Mouse (Mus musculus) heart, embryonic 13.5 days (tissue): Measurements from ENCODE around the gene Slc25a34. TPM values are rescaled to one million over a fixed set of nuclear protein-coding genes. Genes with fewer than 3 reads are reported as not detected.

Source experiments
- ATAC-seq: fragments of 200-750 bp; cut with Nextera tagmentation; 2 replicates; pipeline ENCODE4 v1.8.0; 2017; ENCODE audit warnings: moderate TSS enrichment; ENCODE audit not compliant: insufficient number of reproducible peaks, low FRiP score, low TSS enrichment; ENCODE audit errors: extremely low read depth
- H3K27ac ChIP-seq: fragments of 300-500 bp; sonication (generic); replicated peaks from 2 replicates; pipeline ENCODE4 v1.5.1; 2015; ENCODE audit warnings: moderate library complexity, mild to moderate bottlenecking, inconsistent platforms
- H3K27me3 ChIP-seq: fragments of 300-500 bp; sonication (generic); replicated peaks from 2 replicates; pipeline ENCODE4 v1.6.1; 2015; ENCODE audit warnings: mild to moderate bottlenecking, inconsistent platforms
- H3K36me3 ChIP-seq: fragments of 300-500 bp; sonication (generic); 2 replicates; pipeline ENCODE4 v1.6.1; 2015; ENCODE audit warnings: mild to moderate bottlenecking, inconsistent platforms
- H3K4me1 ChIP-seq: fragments of 300-500 bp; sonication (generic); 2 replicates; pipeline ENCODE4 v1.6.1; 2015; ENCODE audit warnings: inconsistent platforms
- H3K4me2 ChIP-seq: fragments of 300-500 bp; sonication (generic); 2 replicates; pipeline ENCODE4 v1.6.1; 2015; ENCODE audit warnings: inconsistent platforms, mild to moderate bottlenecking, moderate library complexity
- H3K4me3 ChIP-seq: fragments of 300-500 bp; sonication (generic); 2 replicates; pipeline ENCODE4 v1.5.1; 2015; ENCODE audit warnings: moderate library complexity, mild to moderate bottlenecking, inconsistent platforms
- H3K9ac ChIP-seq: fragments of 300-500 bp; sonication (generic); 2 replicates; pipeline ENCODE4 v1.6.1; 2015; ENCODE audit warnings: inconsistent platforms, mild to moderate bottlenecking, moderate library complexity
- H3K9me3 ChIP-seq: fragments of 300-500 bp; sonication (generic); 2 replicates; pipeline ENCODE4 v1.6.1; 2016; ENCODE audit warnings: inconsistent platforms
- WGBS: fragments of 180-500 bp; shearing (Covaris S2); methylation state at CpG from one replicate; pipeline ENCODE4 v1.1.7; 2015; ENCODE audit warnings: mixed read lengths; 5-methylcytosine and 5-hydroxymethylcytosine counted together
- polyA plus RNA-seq: library from polyadenylated mRNA; unstranded; fragments of >200 nt; fragmentation: Nextera tagmentation; extraction: Ambion mirVana; gene quantifications from 2 replicates; pipeline ENCODE4 v1.2.1, GENCODE M21; 2015

Slc25a34 gene
- polyA plus RNA-seq, 1 experiment from 2014 or later, result 0.49 TPM

GRCm38 (mm10) chr4:141625774-141626550 is 2.3 kb upstream of the Slc25a34 start:
- no peak overlapping the region for H3K9ac ChIP-seq
- peaks cover 71% of the 10 kb centered on the region for H3K36me3 ChIP-seq
- peaks cover 25% of the 10 kb centered on the region for H3K4me1 ChIP-seq
- no peak overlapping the region for H3K4me3 ChIP-seq
- no peaks in the 10 kb centered on the region for H3K9me3 ChIP-seq
- H3K27ac ChIP-seq, result no peak overlapping the region
- ATAC-seq, result no peak
- H3K27me3 ChIP-seq, result no peaks in the 10 kb centered on the region
- H3K4me2 ChIP-seq, result no peak overlapping the region
- 85% methylated on average over 16 of the region's 16 CpGs for WGBS

GRCm38 (mm10) chr4:141624983-141625773 is 1.6 kb upstream of the Slc25a34 start:
- Histone ChIP-seq H3K4me3 (no peak overlapping the region), H3K4me1 (peaks cover 25% of the 10 kb centered on the region), H3K9ac (no peak overlapping the region), H3K27me3 (no peaks in the 10 kb centered on the region), H3K36me3 (peaks cover 63% of the 10 kb centered on the region), H3K27ac (no peak overlapping the region), H3K4me2 (no peak overlapping the region), H3K9me3 (no peaks in the 10 kb centered on the region)
- WGBS, result 73% methylated on average over 19 of the region's 19 CpGs
- no peak for ATAC-seq

DNA sequence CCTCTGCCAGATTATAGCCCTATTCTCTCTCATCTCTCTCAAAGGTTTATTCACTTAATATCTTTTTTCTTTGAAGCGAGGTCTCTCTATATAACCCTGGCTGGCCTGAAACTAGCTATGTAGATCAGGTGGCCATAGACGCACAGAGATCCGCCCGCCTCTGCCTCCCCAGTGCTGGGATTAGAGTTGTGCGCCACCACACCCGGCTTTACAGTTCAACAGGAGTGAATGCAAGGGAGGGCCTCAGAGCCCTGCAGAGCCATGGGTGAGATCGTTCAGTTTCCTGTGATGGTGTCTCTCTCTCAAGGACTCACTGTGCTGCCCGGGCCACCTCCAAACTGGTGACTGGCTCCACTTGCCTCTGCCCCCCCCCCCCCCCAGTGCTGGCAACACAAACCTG is 513 bp upstream of the Slc25a34 start:
- Histone ChIP-seq H3K9me3 (no peaks in the 10 kb centered on the region), H3K4me1 (peaks cover 25% of the 10 kb centered on the region), H3K36me3 (peaks cover 53% of the 10 kb centered on the region), H3K27me3 (no peaks in the 10 kb centered on the region), H3K4me3 (no peak overlapping the region), H3K4me2 (no peak overlapping the region), H3K27ac (peak overlapping the region; percentile 65), H3K9ac (no peak overlapping the region)
- no peak for ATAC-seq
- WGBS, result 86% methylated on average over 8 of the region's 8 CpGs

DNA sequence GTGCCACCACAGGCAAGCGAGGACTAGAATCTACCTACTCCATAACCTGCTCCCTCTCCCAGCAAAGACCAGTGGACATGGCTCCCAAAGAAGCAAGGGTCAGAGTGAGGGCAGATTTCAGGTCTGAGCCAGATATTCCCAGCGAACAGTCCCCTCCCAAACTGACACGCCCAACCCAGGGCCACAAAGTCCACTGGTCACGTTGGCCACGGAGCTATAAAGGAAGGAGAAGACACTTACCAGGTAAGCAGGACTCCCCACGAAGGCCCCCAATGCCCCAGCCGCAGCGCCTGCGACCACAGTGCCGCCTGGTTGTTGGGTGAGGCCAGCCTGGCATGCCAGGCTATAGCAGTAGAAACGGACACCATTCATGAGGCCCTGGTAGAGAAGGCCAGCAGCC is 584 bp downstream of the Slc25a34 start:
- no peaks in the 10 kb centered on the region for H3K27me3 ChIP-seq
- no peaks in the 10 kb centered on the region for H3K9me3 ChIP-seq
- WGBS, result 78% methylated on average over 11 of the region's 11 CpGs
- ATAC-seq, result no peak
- H3K27ac ChIP-seq, result peak overlapping the region; percentile 65; the same call in 1 of the 2 replicates
- H3K4me3 ChIP-seq, result no peak overlapping the region
- peaks cover 30% of the 10 kb centered on the region for H3K4me1 ChIP-seq
- peaks cover 42% of the 10 kb centered on the region for H3K36me3 ChIP-seq
- H3K9ac ChIP-seq, result no peak overlapping the region
- H3K4me2 ChIP-seq, result no peak overlapping the region

- WGBS, result 75% methylated on average over 5 of the region's 5 CpGs
- H3K4me2 ChIP-seq, result no peak overlapping the region
- ATAC-seq, result no peak
Measured at GRCm38 (mm10) chr4:141622580-141622979, 1.0 kb downstream of the Slc25a34 start.

GRCm38 (mm10) chr4:141622091-141622490 is 1.5 kb downstream of the Slc25a34 start:
- Histone ChIP-seq H3K4me2 (no peak overlapping the region), H3K9ac (no peak overlapping the region), H3K36me3 (peaks cover 32% of the 10 kb centered on the region), H3K27me3 (0 out of 2 replicates have a peak, but pooled peaks cover 3% of the 10 kb centered on the region), H3K4me3 (no peak overlapping the region), H3K4me1 (peaks cover 32% of the 10 kb centered on the region), H3K9me3 (no peaks in the 10 kb centered on the region), H3K27ac (no peak overlapping the region)
- no peak for ATAC-seq
- WGBS, result 73% methylated on average over 8 of the region's 8 CpGs

More at GRCm38 (mm10) chr4:141622580-141622979, 1.0 kb downstream of the Slc25a34 start:
- no peak overlapping the region for H3K27ac ChIP-seq
- H3K27me3 ChIP-seq, result 0 out of 2 replicates have a peak, but pooled peaks cover 3% of the 10 kb centered on the region
- H3K4me1 ChIP-seq, result peaks cover 30% of the 10 kb centered on the region
- H3K4me3 ChIP-seq, result no peak overlapping the region
- no peak overlapping the region for H3K9ac ChIP-seq
- H3K9me3 ChIP-seq, result no peaks in the 10 kb centered on the region
- peaks cover 37% of the 10 kb centered on the region for H3K36me3 ChIP-seq

- ATAC-seq, result no peak
- Histone ChIP-seq H3K27ac (no peak overlapping the region), H3K27me3 (0 out of 2 replicates have a peak, but pooled peaks cover 3% of the 10 kb centered on the region), H3K4me2 (no peak overlapping the region), H3K4me3 (no peak overlapping the region), H3K4me1 (peaks cover 32% of the 10 kb centered on the region), H3K9me3 (no peaks in the 10 kb centered on the region), H3K36me3 (peaks cover 24% of the 10 kb centered on the region), H3K9ac (no peak overlapping the region)
- 81% methylated on average over 8 of the region's 8 CpGs for WGBS
Measured at GRCm38 (mm10) chr4:141621297-141621696, 2.3 kb downstream of the Slc25a34 start.

GRCm38 (mm10) chr4:141619299-141619883 is 4.2 kb downstream of the Slc25a34 start:
- WGBS, result 79% methylated on average over 9 of the region's 9 CpGs
- H3K9ac ChIP-seq, result no peak overlapping the region
- ATAC-seq, result no peak

GRCm38 (mm10) chr4:141618565-141619243 is 4.9 kb downstream of the Slc25a34 start, which contains the start of gene Tmem82:
Gene Tmem82 (minus strand): TSS chr4:141618633.
- Histone ChIP-seq H3K4me1 (peaks cover 25% of the 10 kb centered on the region), H3K9me3 (no peaks in the 10 kb centered on the region), H3K36me3 (no peaks in the 10 kb centered on the region), H3K27ac (no peak within 1 kb of the TSS), H3K4me2 (peak within 1 kb of the TSS; percentile 83), H3K9ac (peak within 1 kb of the TSS; percentile 76), H3K27me3 (peaks cover 3% of the 10 kb centered on the region; the same call in 1 of the 2 replicates), H3K4me3 (peak within 1 kb of the TSS; percentile 45)
- 19% methylated on average over 20 of the region's 20 CpGs for WGBS
- no peak for ATAC-seq

More at GRCm38 (mm10) chr4:141619299-141619883, 4.2 kb downstream of the Slc25a34 start:
- Histone ChIP-seq H3K4me2 (no peak overlapping the region), H3K9me3 (no peaks in the 10 kb centered on the region), H3K27ac (no peak overlapping the region), H3K4me1 (peaks cover 32% of the 10 kb centered on the region), H3K36me3 (0 out of 2 replicates have a peak, but pooled peaks cover 5% of the 10 kb centered on the region), H3K4me3 (no peak overlapping the region), H3K27me3 (peaks cover 3% of the 10 kb centered on the region; the same call in 1 of the 2 replicates)

GRCm38 (mm10) chr4:141617863-141618564 is 5.6 kb downstream of the Slc25a34 start:
- H3K9me3 ChIP-seq, result no peaks in the 10 kb centered on the region
- H3K4me3 ChIP-seq, result peak overlapping the region; percentile 45
- no peak for ATAC-seq
- H3K27ac ChIP-seq, result no peak overlapping the region
- H3K36me3 ChIP-seq, result no peaks in the 10 kb centered on the region
- peak overlapping the region; percentile 83 for H3K4me2 ChIP-seq
- H3K27me3 ChIP-seq, result peaks cover 3% of the 10 kb centered on the region; the same call in 1 of the 2 replicates
- peaks cover 18% of the 10 kb centered on the region for H3K4me1 ChIP-seq
- peak overlapping the region; percentile 76 for H3K9ac ChIP-seq
- WGBS, result 13% methylated on average over 22 of the region's 22 CpGs
